7 mouse cellular contexts compared by ENCODE assay signal in the genomic region with DNA sequence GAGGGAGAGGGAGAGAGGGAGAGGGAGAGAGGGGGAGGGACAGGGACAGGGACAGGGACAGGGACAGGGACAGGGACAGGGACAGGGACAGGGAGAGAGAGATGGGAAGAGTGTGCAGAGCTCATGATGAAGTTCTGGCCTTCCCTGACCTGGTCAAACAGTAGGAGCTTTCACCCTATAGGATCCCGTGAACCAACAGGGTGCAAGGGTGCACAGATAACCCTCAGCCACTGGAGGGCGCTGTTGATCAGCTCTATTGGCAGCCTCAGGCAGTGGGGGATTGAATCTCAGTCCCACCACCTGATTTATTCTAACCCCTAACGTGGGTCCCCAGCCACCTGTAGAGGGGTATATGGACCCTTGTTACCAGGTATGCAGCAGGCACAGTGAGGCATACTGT. TPM values are rescaled to one million over a fixed set of nuclear protein-coding genes. Genes with fewer than 3 reads are reported as not detected.
DNase-seq lines count a peak whose midpoint lies in the region; ATAC-seq and TF ChIP-seq lines count a peak whose summit lies in the region.

No protein-coding gene starts in this region.

- 8% methylated on average over 3 of the region's 3 CpGs for WGBS in heart, embryonic 16.5 days

- H3K27ac ChIP-seq in heart, embryonic 16.5 days (ENCODE audit: low read length), result no peak overlapping the region

- ATAC-seq in heart, embryonic 16.5 days (replicated peaks; ENCODE audit: extremely low read depth, insufficient read depth, low FRiP score), result peak; percentile 58

- peaks cover 4% of the 10 kb centered on the region; the same call in 1 of the 2 replicates for H3K9me3 ChIP-seq in E14TG2a.4 (ENCODE audit: low read length)
- H3K9me3 ChIP-seq in heart, embryonic 16.5 days (replicated peaks; ENCODE audit: control insufficient read depth, low read length), result no peaks in the 10 kb centered on the region

- H3K36me3 ChIP-seq in E14TG2a.4 (ENCODE audit: insufficient read depth, low read length), result no peaks in the 10 kb centered on the region
- H3K36me3 ChIP-seq in heart, embryonic 16.5 days (ENCODE audit: control insufficient read depth, insufficient read depth), result no peaks in the 10 kb centered on the region

- DNase-seq in WW6 (ENCODE audit: low read depth, low spot score), result peak; percentile 36
- peak; percentile 77 for DNase-seq in embryo, embryonic 10.5 days (ENCODE audit: low spot score)
- DNase-seq in layer of hippocampus, postnatal 10 days (ENCODE audit: low spot score in 2 of 2), result peak; percentile 68 to 70
- DNase-seq in lung, postnatal 36 days, result peak; percentile 54
- peak; percentile 44 for DNase-seq in spleen, adult 12 weeks (ENCODE audit: low spot score)

- peaks cover 14% of the 10 kb centered on the region for H3K4me1 ChIP-seq in E14TG2a.4 (replicated peaks; ENCODE audit: low read depth, low read length)
- H3K4me1 ChIP-seq in heart, embryonic 16.5 days (ENCODE audit: control insufficient read depth, insufficient read depth, low read length), result no peaks in the 10 kb centered on the region

- peak overlapping the region; percentile 60 for H3K4me3 ChIP-seq in E14TG2a.4 (replicated peaks; ENCODE audit: low read length)
- H3K4me3 ChIP-seq in heart, embryonic 16.5 days (ENCODE audit: low read length), result no peak overlapping the region

- no peaks in the 10 kb centered on the region for H3K27me3 ChIP-seq in E14TG2a.4 (ENCODE audit: insufficient read depth, low read length)
- no peaks in the 10 kb centered on the region for H3K27me3 ChIP-seq in heart, embryonic 16.5 days (ENCODE audit: control insufficient read depth, insufficient read depth, low read length)

- no peak overlapping the region for H3K4me2 ChIP-seq in heart, embryonic 16.5 days (ENCODE audit: low read depth, low read length)

- H3K9ac ChIP-seq in heart, embryonic 16.5 days (ENCODE audit: low read length), result no peak overlapping the region

- peak; percentile 83 for TF ChIP-seq CTCF in E14TG2a.4 (conservative IDR thresholded peaks at IDR 0.05; ENCODE audit: low read length)

RNA-seq across cellular contexts. Expression of gene Prss39, which starts 12.8 kb away (rescaled TPM):
- polyA plus RNA-seq in heart, embryonic 16.5 days (2015; fragmentation: Nextera tagmentation; extraction: Ambion mirVana), result not detected in 2 replicates
- not detected for total RNA-seq in layer of hippocampus, postnatal 10 days (2021)

RNA-seq across cellular contexts. Expression of gene Cfc1, which starts 24.4 kb away (rescaled TPM):
- not detected in 2 replicates for polyA plus RNA-seq in heart, embryonic 16.5 days (2015; fragmentation: Nextera tagmentation; extraction: Ambion mirVana)
- not detected for total RNA-seq in layer of hippocampus, postnatal 10 days (2021)

RNA-seq across cellular contexts. Expression of gene Prss40, which starts 49.7 kb away (rescaled TPM):
- not detected in 2 replicates for polyA plus RNA-seq in heart, embryonic 16.5 days (2015; fragmentation: Nextera tagmentation; extraction: Ambion mirVana)
- total RNA-seq in layer of hippocampus, postnatal 10 days (2021), result not detected

RNA-seq across cellular contexts. Expression of gene Ptpn18, which starts 51.5 kb away (rescaled TPM):
- polyA plus RNA-seq in heart, embryonic 16.5 days (2015; fragmentation: Nextera tagmentation; extraction: Ambion mirVana), result 18.1 and 25.8 TPM in 2 replicates
- total RNA-seq in layer of hippocampus, postnatal 10 days (2021), result 1 to 10 TPM; 3.3 to 3.8 TPM
